Mouse (Mus musculus) mature B cell (primary cell): ENCODE measurements around the gene Fbln2.

Experiments used
- in situ Hi-C: fragments of 300-500 bp; cut with MboI; formaldehyde crosslinking; loops from 2 replicates; pipeline ENCODE4 v1.14.3; 2019

Gene Fbln2

DNA sequence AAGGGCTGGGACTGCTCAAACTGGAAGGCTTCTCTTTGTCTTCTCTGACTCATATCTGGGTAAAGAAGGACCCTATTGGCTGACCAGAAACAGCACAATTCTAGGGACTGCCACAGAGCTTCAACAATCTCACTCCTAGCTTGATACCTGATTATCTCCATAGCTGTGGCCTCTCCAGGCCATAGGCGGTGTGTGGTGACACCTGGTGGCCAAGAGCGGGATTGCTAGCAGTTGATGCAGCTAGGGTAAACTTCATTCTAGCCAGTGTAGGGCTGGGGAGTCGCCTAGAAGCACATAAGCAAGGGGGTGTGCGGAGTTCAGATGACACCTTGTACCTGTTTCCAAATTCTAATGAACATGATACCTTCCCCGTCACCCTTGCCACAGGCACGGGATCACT is 69.0 kb downstream of the Fbln2 start:
- in situ Hi-C loops = no loop called here

GRCm38 (mm10) chr6:91281747-91282146 is 69.5 kb downstream of the Fbln2 start:
- in situ Hi-C loops = no loop called here

DNA sequence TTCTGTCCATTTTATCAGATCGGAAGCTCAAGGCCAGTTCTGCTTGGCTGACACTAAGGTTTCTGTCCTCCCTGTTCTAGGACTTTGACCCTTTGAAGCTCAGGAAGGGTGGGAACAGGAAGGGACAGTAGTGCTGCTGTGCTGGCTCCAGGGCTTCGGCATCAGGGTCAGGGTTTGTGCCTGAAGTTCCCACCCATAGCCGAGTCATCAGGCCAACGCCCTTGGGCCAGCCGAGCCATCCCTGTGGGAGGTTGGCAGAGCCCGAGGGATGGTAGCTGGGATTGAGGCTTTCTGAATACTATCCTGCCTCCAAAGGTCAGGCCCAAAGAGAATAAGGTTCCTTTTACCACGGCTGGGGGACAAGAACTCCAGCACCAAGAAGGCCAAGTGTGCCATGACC is 70.8 kb downstream of the Fbln2 start:
- in situ Hi-C loops = no loop called here

DNA sequence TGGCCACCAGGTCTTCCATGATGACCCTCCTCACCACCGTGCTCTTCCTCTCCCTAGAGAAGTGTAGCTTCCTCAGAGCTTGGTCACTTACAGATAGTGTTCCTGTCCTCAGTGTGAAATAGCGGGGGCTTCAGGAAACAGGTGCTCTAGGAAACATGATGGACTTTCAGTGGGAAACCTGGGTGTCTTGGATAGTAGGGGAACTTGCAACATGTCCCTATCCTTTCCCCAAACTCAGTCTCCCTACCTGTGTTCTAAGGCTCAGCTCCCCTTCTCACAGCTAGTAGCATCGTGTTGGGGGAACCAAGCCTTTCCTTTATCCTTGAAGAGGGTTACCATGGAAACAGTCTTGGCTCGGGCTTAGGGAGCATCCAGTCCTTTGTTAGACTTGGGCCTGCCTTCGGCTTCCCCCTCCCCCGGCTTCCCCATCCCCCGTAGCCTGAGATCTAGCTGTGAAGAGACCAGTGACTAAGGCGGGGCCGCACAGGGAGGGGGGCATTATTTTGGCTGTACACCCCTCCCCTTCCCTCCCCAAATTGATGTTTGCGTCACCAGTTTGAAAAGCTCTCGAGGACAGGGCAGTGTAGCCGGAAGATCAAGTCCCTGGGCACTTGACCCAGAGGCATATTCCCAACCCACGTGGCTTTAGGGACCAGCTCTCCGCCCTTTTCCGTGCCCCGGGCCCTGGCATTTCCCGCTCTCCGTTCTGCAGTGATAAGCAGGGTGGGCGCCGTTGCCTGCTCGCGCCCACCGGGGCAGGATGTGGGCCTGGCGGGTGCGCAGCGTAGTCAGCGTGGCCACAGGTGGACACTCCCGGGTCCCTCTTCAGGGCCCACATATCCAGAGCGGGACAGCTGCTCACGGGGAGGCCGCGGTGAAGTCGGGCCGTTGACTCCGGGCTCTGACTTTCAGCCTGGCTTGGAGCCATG is 72.5 kb downstream of the Fbln2 start:
- in situ Hi-C loops = no loop called here

DNA sequence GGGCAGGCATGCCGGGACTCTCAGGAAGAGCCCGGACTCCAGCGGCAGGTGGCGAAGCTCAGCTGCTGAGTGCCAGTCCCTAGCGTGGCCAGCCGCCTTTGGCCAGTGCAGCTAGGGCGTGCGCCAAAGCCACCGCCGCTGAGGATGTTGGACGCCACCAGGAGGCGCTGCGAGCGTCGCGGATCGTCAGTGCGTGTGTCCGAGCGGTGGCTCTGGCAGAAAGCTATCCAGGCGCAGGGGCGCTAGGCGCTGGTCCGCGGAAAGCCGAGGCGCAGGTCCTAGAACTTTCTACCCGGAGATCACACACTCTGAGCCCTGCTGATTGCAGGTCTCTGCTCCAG is 73.2 kb downstream of the Fbln2 start:
- in situ Hi-C loops = no loop called here

- in situ Hi-C loops = no loop called here
Observed at GRCm38 (mm10) chr6:91285814-91286545, 73.7 kb downstream of the Fbln2 start.

- in situ Hi-C loops = no loop called here
Observed at GRCm38 (mm10) chr6:91286624-91287023, 74.4 kb downstream of the Fbln2 start.

GRCm38 (mm10) chr6:91287148-91287547 is 74.9 kb downstream of the Fbln2 start:
- in situ Hi-C loops = no loop called here

DNA sequence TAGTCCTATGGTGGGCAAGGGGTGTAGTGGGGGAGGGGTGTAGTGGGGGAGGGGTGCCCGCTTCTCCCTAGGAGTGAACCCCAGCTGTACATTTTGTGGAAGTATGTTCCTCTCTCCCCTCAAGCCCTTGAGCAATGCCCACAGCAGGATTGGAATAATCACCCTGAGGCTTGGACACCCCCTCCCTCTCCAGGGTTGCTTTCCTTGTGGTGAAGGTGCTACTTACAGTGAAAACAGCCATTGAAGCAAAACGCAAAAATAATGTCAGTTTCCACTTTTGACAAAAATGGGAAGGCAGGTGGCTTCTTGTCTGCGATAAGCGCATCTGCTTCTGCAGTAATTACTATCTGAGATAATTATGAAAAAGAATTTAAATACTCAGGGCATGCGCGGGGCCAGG is 75.4 kb downstream of the Fbln2 start:
- in situ Hi-C loops = no loop called here

GRCm38 (mm10) chr6:91288251-91288785 is 76.1 kb downstream of the Fbln2 start:
- in situ Hi-C loops = no loop called here

GRCm38 (mm10) chr6:91288961-91289360 is 76.7 kb downstream of the Fbln2 start:
- in situ Hi-C loops = no loop called here

DNA sequence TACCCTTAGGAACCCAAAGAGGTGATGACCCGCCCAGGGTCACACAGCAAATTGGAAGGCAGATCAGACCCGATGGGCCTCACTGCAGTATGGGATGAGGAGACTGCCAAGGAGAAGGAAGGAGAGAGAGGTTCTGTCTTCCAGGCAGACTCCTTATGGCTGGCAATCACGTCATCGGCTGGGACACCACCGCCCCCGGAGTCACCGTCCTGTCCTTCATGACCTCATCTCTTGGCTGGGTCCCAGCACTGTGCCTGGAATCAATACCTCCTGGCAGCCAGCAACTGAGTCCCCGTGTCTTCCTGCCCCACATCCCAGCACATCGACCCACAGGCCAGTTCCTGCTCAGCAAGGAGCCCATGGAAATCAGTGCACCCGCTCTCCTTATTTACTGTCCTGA is 78.7 kb downstream of the Fbln2 start:
- in situ Hi-C loops = no loop called here

- in situ Hi-C loops = no loop called here
Observed at GRCm38 (mm10) chr6:91295431-91295830, 83.2 kb downstream of the Fbln2 start.

- in situ Hi-C loops = no loop called here
Observed at GRCm38 (mm10) chr6:91298828-91299227, 86.6 kb downstream of the Fbln2 start.

DNA sequence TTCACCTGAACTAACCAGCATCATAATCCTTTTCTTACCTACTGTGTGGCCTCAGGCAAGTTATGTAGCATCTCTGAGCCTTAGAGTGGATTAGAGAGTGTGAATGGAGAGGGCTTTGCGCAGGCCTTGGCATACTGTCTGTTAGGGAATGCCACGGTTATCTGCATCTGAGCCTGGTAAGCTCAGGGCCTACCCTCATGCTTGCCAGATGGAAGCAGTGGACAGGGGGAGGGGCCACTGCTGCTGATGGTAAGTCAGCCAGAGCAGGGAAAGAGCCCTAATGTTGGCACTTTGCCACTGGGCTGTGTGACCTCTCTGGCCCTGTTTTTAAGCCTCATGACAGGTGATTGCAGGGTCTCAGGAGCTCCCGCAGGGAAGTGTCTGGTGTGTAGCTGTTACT is 87.8 kb downstream of the Fbln2 start:
- in situ Hi-C loops = no loop called here

- in situ Hi-C loops = no loop called here
Observed at GRCm38 (mm10) chr6:91301839-91302238, 89.6 kb downstream of the Fbln2 start.

GRCm38 (mm10) chr6:91302337-91302736 is 90.1 kb downstream of the Fbln2 start:
- in situ Hi-C loops = no loop called here

DNA sequence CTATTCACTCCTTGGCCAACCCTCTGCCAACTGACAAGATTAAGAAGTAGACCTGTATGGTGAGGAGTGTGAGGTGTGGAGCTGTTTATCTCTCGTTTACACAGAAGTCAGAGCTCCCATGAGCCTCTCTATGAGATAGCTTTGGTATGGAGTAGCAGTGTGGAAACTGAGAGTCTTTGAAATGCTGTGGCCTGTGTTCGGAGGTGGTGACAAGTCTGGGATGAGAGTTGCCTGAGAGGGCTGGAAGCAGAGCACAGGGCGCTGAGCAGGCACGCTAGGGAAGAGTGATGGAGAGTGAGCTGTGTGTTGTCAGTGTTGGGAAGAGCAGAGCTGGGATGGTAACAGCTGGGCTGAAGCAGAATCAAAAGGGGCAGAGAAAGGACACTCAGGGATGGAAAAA is 91.9 kb downstream of the Fbln2 start:
- in situ Hi-C loops = no loop called here

DNA sequence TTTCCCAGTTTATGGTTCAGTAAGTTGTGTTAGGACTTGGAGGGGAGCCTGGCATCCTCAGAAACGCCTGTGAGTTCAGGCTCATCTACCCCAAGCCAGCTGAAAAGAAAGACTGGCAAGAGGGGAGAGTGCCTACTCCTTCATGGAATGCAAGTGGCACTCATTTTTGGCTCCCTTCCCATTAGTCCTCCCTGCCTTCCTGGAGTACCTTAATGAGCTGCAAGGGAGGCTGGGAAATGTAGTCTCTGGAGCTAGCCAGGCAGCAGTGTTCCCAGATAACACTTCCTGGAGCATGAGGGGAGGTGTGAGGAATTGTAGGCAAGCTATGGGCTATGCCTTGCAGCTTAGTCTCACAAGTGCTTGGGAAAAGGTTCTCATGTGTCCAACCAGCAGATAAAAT is 95.7 kb downstream of the Fbln2 start:
- in situ Hi-C loops = no loop called here

DNA sequence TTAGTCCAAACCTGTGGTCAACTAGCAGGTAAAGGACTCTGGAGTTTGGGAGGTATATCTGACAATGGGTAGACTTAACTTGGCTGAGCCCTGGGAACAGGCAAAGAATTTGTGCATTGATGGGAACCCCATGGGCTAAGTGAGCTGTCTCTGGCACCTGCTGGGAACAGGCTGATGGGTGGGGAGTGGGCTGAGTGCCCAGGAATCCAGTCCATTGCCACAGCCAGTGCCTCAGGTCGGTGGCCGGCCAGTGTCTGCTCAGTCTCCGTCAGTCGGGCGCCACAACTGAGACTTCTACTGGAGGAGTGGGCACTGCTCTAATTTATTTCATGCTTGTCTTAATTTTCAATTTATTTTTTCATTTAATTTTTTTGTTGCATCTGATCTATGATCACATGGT is 98.9 kb downstream of the Fbln2 start:
- in situ Hi-C loops = no loop called here

DNA sequence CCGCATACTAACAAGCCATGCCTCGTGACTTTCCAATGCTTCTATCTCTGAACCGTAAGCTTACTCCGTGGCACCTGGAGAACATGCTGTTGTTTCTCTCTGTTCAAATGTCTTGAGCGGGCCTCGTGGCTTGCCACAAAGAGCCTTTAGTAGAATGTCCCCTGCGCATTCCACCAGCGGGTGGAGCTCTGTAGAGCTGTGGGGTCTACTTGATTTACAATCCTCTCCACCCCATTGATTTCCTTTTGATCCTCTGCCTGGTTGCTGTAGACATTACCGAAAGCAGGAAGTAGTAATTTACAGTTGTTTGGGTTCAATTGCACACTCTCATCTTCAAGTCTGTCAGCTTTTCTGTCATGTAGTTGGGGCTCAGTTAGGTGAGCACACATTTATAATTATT is 100.2 kb downstream of the Fbln2 start:
- in situ Hi-C loops = no loop called here
